In the genomic region with DNA sequence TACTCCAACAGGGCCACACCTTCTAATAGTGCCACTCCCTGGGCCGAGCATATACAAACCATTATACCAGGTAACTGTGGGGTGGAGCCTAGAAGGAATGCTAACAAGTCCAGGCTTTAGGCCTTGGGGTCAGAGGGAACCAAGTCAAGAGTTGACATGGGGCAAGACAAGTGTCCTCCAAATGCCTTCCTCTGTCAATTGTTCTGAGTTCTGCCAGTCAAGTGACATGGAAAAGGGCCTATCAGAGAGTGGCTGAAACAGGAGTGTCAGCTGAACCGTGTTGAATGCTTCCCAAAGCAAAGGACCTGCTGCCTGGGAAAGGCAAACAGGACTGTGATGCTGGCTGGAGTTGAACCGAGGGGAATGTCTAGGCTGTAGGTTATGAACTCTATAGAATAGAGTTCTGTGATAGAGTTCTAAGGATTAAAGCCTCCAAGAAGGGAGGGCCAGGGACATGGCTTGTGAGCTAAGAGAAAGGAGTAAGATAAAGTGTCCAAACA, we compare ENCODE assay signal across 11 mouse cellular contexts. TPM values are rescaled to one million over a fixed set of nuclear protein-coding genes. Genes with fewer than 3 reads are reported as not detected.
DNase-seq lines count a peak whose midpoint lies in the region; ATAC-seq lines count a peak whose summit lies in the region.
"Had no signal": no experiment of that assay in that cellular context is flagged by ENCODE, and none has a peak within 500 bp of the region (broad histone marks: within the 10 kb centered on the region; RNA-seq: fewer than 3 reads in every experiment).

No protein-coding gene starts in this region.

- no peaks in the 10 kb centered on the region for H3K9me3 ChIP-seq in forebrain, embryonic 14.5 days (replicated peaks; ENCODE audit: control insufficient read depth, low read length)
- no peaks in the 10 kb centered on the region for H3K9me3 ChIP-seq in forebrain, embryonic 11.5 days (ENCODE audit: control insufficient read depth, low read length)
- H3K9me3 ChIP-seq in lung, embryonic 15.5 days, result no peaks in the 10 kb centered on the region
- no peaks in the 10 kb centered on the region for H3K9me3 ChIP-seq in limb, embryonic 12.5 days
- H3K9me3 ChIP-seq in neural tube, embryonic 14.5 days (ENCODE audit: control insufficient read depth, low read length), result no peaks in the 10 kb centered on the region

- intact Hi-C loops in left cerebral cortex, postnatal 14 days (cut with DNase I), result no loop called here

- H3K4me2 ChIP-seq in forebrain, embryonic 14.5 days (ENCODE audit: low read length), result no peak overlapping the region
- no peak overlapping the region for H3K4me2 ChIP-seq in forebrain, embryonic 11.5 days (ENCODE audit: low read depth, low read length, severe bottlenecking)
- H3K4me2 ChIP-seq in lung, embryonic 15.5 days, result peak overlapping the region; percentile 64
- peak overlapping the region; percentile 59; the same call in 1 of the 2 replicates for H3K4me2 ChIP-seq in limb, embryonic 12.5 days
- no peak overlapping the region for H3K4me2 ChIP-seq in neural tube, embryonic 14.5 days (ENCODE audit: low read depth, low read length)

- no peak for ATAC-seq in forebrain, embryonic 14.5 days
- no peak for ATAC-seq in forebrain, embryonic 11.5 days (replicated peaks; ENCODE audit: low FRiP score)
- ATAC-seq in lung, embryonic 15.5 days (ENCODE audit: borderline replicate concordance, extremely low read depth, low FRiP score, low TSS enrichment), result no peak
- no peak for ATAC-seq in limb, embryonic 12.5 days (ENCODE audit: insufficient number of reproducible peaks, insufficient read depth, low FRiP score, low TSS enrichment, low read depth)
- ATAC-seq in neural tube, embryonic 14.5 days (ENCODE audit: low read depth), result no peak

- H3K4me1 ChIP-seq in forebrain, embryonic 14.5 days (ENCODE audit: control insufficient read depth, insufficient read depth, low read length), result peaks cover 4% of the 10 kb centered on the region; the same call in 1 of the 2 replicates
- peaks cover 3% of the 10 kb centered on the region; the same call in 1 of the 2 replicates for H3K4me1 ChIP-seq in forebrain, embryonic 11.5 days (replicated peaks; ENCODE audit: control insufficient read depth, insufficient read depth, low read length)
- H3K4me1 ChIP-seq in lung, embryonic 15.5 days, result peaks cover 18% of the 10 kb centered on the region
- peaks cover 14% of the 10 kb centered on the region for H3K4me1 ChIP-seq in limb, embryonic 12.5 days (replicated peaks)
- H3K4me1 ChIP-seq in neural tube, embryonic 14.5 days (ENCODE audit: control insufficient read depth, insufficient read depth, low read length), result peaks cover 10% of the 10 kb centered on the region; the same call in 1 of the 2 replicates

- no peak for DNase-seq in forebrain, embryonic 14.5 days (ENCODE audit: low spot score)
- DNase-seq in forebrain, embryonic 11.5 days (ENCODE audit: low spot score), result no peak
- DNase-seq in lung, postnatal 4 days, result no peak
- DNase-seq in gastrocnemius, adult 18-20 months (ENCODE audit: low spot score), result no peak
- DNase-seq in left cerebral cortex, postnatal 14 days (ENCODE audit: low spot score in 2 of 2), result no peak

- no peak overlapping the region for H3K9ac ChIP-seq in forebrain, embryonic 14.5 days (ENCODE audit: low read length)
- no peak overlapping the region for H3K9ac ChIP-seq in forebrain, embryonic 11.5 days (ENCODE audit: low read length)
- H3K9ac ChIP-seq in lung, embryonic 15.5 days, result no peak overlapping the region
- H3K9ac ChIP-seq in limb, embryonic 12.5 days (replicated peaks), result no peak overlapping the region
- H3K9ac ChIP-seq in neural tube, embryonic 14.5 days (replicated peaks; ENCODE audit: low read depth, low read length), result no peak overlapping the region

- no peaks in the 10 kb centered on the region for H3K36me3 ChIP-seq in forebrain, embryonic 14.5 days (ENCODE audit: control insufficient read depth, insufficient read depth, low read length)
- H3K36me3 ChIP-seq in forebrain, embryonic 11.5 days (ENCODE audit: control insufficient read depth, insufficient read depth, low read length), result no peaks in the 10 kb centered on the region
- H3K36me3 ChIP-seq in lung, embryonic 15.5 days, result no peaks in the 10 kb centered on the region
- no peaks in the 10 kb centered on the region for H3K36me3 ChIP-seq in limb, embryonic 12.5 days
- no peaks in the 10 kb centered on the region for H3K36me3 ChIP-seq in neural tube, embryonic 14.5 days (ENCODE audit: control insufficient read depth, insufficient read depth, low read length)

- 84% methylated on average over 3 of the region's 3 CpGs for WGBS in forebrain, embryonic 14.5 days
- WGBS in forebrain, embryonic 11.5 days, result 89% methylated on average over 3 of the region's 3 CpGs
- WGBS in lung, embryonic 15.5 days, result 59% methylated on average over 3 of the region's 3 CpGs
- 88% methylated on average over 3 of the region's 3 CpGs for WGBS in limb, embryonic 12.5 days
- 89% methylated on average over 3 of the region's 3 CpGs for WGBS in neural tube, embryonic 14.5 days

- 0 out of 2 replicates have a peak overlapping the region, but pooled peaks have one; percentile 41 for H3K27ac ChIP-seq in forebrain, embryonic 14.5 days (ENCODE audit: low read depth, low read length)
- no peak overlapping the region for H3K27ac ChIP-seq in forebrain, embryonic 11.5 days (ENCODE audit: low read depth, low read length)
- H3K27ac ChIP-seq in lung, embryonic 15.5 days, result peak overlapping the region; percentile 58; the same call in 1 of the 2 replicates
- peak overlapping the region; percentile 88; the same call in 1 of the 2 replicates for H3K27ac ChIP-seq in limb, embryonic 12.5 days
- H3K27ac ChIP-seq in neural tube, embryonic 14.5 days (ENCODE audit: low read depth, low read length), result 0 out of 2 replicates have a peak overlapping the region, but pooled peaks have one; percentile 13

- H3K27me3 ChIP-seq in forebrain, embryonic 14.5 days (replicated peaks; ENCODE audit: control insufficient read depth, insufficient read depth, low read length), result 0 out of 2 replicates have a peak, but pooled peaks cover 9% of the 10 kb centered on the region
- H3K27me3 ChIP-seq in forebrain, embryonic 11.5 days (ENCODE audit: control insufficient read depth, insufficient read depth, low read length), result peaks cover 2% of the 10 kb centered on the region; the same call in 1 of the 2 replicates
- H3K27me3 ChIP-seq in lung, embryonic 15.5 days, result no peaks in the 10 kb centered on the region
- H3K27me3 ChIP-seq in limb, embryonic 12.5 days, result peaks cover 19% of the 10 kb centered on the region
- no peaks in the 10 kb centered on the region for H3K27me3 ChIP-seq in neural tube, embryonic 14.5 days (ENCODE audit: control insufficient read depth, insufficient read depth, low read length)

- H3K4me3 ChIP-seq in forebrain, embryonic 14.5 days (ENCODE audit: low read depth, low read length), result no peak overlapping the region
- H3K4me3 ChIP-seq in forebrain, embryonic 11.5 days (ENCODE audit: low read depth, low read length), result no peak overlapping the region
- H3K4me3 ChIP-seq in lung, embryonic 15.5 days, result no peak overlapping the region
- H3K4me3 ChIP-seq in limb, embryonic 12.5 days (replicated peaks), result no peak overlapping the region
- no peak overlapping the region for H3K4me3 ChIP-seq in neural tube, embryonic 14.5 days (ENCODE audit: low read depth, low read length)

RNA-seq across cellular contexts. Expression of a gene that starts 5.9 kb away (rescaled TPM):
- 0.13 and 0.37 TPM in 2 replicates for polyA plus RNA-seq in forebrain, embryonic 14.5 days (2014; fragmentation: Nextera tagmentation; extraction: Ambion mirVana)
- 0.21 TPM in 1 of 2 replicates, not detected in the other for polyA plus RNA-seq in forebrain, embryonic 11.5 days (2014; fragmentation: Nextera tagmentation; extraction: Ambion mirVana)
- 0.10 and 0.26 TPM in 2 replicates for polyA plus RNA-seq in lung, embryonic 15.5 days (2015; fragmentation: Nextera tagmentation; extraction: Ambion mirVana)
- 0.11 and 0.19 TPM in 2 replicates for polyA plus RNA-seq in limb, embryonic 12.5 days (2016; fragmentation: Nextera tagmentation; extraction: Ambion mirVana)
- 0.40 and 0.50 TPM in 2 replicates for polyA plus RNA-seq in neural tube, embryonic 14.5 days (2014; fragmentation: Nextera tagmentation; extraction: Ambion mirVana)
- total RNA-seq in gastrocnemius, adult 18-20 months (2021), result not detected
- under 1 TPM; 0.24 to 0.30 TPM for total RNA-seq in left cerebral cortex, postnatal 14 days (2021)
- polyA plus RNA-seq: intestine, embryonic 14.5 days had no signal

RNA-seq across cellular contexts. Expression of a gene that starts 26.2 kb away (rescaled TPM):
- polyA plus RNA-seq in forebrain, embryonic 14.5 days (2014; fragmentation: Nextera tagmentation; extraction: Ambion mirVana), result 0.85 and 1.5 TPM in 2 replicates
- 0.11 and 0.20 TPM in 2 replicates for polyA plus RNA-seq in forebrain, embryonic 11.5 days (2014; fragmentation: Nextera tagmentation; extraction: Ambion mirVana)
- 0.19 and 0.26 TPM in 2 replicates for polyA plus RNA-seq in lung, embryonic 15.5 days (2015; fragmentation: Nextera tagmentation; extraction: Ambion mirVana)
- polyA plus RNA-seq in limb, embryonic 12.5 days (2016; fragmentation: Nextera tagmentation; extraction: Ambion mirVana), result 0.23 and 0.54 TPM in 2 replicates
- 1.1 and 1.3 TPM in 2 replicates for polyA plus RNA-seq in neural tube, embryonic 14.5 days (2014; fragmentation: Nextera tagmentation; extraction: Ambion mirVana)
- total RNA-seq in gastrocnemius, adult 18-20 months (2021), result under 1 TPM in 1 of 2 experiments, not detected in 1; 0.14 TPM
- 1 to 10 TPM; 2.3 to 3.9 TPM for total RNA-seq in left cerebral cortex, postnatal 14 days (2021)
- total RNA-seq: gastrocnemius, postnatal 36 days; megakaryocyte-erythroid progenitor cell, adult 5-6 weeks had no signal

RNA-seq across cellular contexts. Expression of a gene that starts 35.4 kb away (rescaled TPM):
- polyA plus RNA-seq in forebrain, embryonic 14.5 days (2014; fragmentation: Nextera tagmentation; extraction: Ambion mirVana), result 40.3 and 45.9 TPM in 2 replicates
- polyA plus RNA-seq in forebrain, embryonic 11.5 days (2014; fragmentation: Nextera tagmentation; extraction: Ambion mirVana), result 29.4 and 32.0 TPM in 2 replicates
- 36.4 and 41.5 TPM in 2 replicates for polyA plus RNA-seq in lung, embryonic 15.5 days (2015; fragmentation: Nextera tagmentation; extraction: Ambion mirVana)
- 42.8 and 43.2 TPM in 2 replicates for polyA plus RNA-seq in limb, embryonic 12.5 days (2016; fragmentation: Nextera tagmentation; extraction: Ambion mirVana)
- 51.9 and 64.7 TPM in 2 replicates for polyA plus RNA-seq in neural tube, embryonic 14.5 days (2014; fragmentation: Nextera tagmentation; extraction: Ambion mirVana)
- 10 to 100 TPM; 69.5 to 73.0 TPM for total RNA-seq in gastrocnemius, adult 18-20 months (2021)
- total RNA-seq in left cerebral cortex, postnatal 14 days (2021), result 10 to 100 TPM; 33.4 to 34.0 TPM

Comparison
In these comparisons a context has a peak if more than half of its experiments do, and no peak if none do; other contexts are left out.
1. H3K4me2 ChIP-seq: peak in lung, embryonic 15.5 days (single experiment) and limb, embryonic 12.5 days (single experiment); none in forebrain, embryonic 14.5 days (single experiment), forebrain, embryonic 11.5 days (single experiment) and neural tube, embryonic 14.5 days (single experiment).